Mouse (Mus musculus): ENCODE data around the gene Bag2.
"Not testable (repeated sequence)": the region's sequence is repeated elsewhere in the genome, so short reads cannot be mapped to it uniquely, and the experiment has no call there.

The Bag2 gene

DNA sequence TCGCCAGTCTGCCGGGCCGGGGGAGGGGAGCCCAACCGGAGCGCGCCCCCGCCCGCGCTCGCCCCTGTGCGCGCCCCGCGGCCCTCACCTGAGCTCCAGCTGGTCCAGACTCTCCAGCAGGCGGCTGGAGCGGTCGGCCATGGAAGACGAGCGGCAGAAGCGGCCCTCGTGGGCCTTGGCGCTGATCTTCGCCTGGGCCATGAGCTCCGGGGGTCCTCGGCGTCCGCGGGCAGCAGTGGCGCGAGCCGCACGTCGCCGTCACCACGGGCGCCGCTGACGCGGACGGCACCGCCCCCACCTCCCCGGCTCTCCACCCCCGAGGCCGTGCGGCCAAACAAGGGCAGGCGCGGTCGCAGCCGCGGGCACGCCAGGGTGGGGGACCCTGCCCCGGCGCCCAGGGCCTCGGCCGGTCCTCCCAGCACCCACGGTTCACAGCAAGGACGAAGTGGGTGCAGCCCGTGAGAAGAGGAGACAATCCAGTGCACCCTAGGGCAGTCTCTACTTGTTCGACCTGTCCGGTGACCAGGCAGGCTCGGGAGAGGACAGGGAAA lies at the start of gene Bag2:
TSS of gene Bag2 (minus strand) at position 305 of the 551 bp plus-strand sequence.
- DNase-seq, result peak; percentile 65

DNA sequence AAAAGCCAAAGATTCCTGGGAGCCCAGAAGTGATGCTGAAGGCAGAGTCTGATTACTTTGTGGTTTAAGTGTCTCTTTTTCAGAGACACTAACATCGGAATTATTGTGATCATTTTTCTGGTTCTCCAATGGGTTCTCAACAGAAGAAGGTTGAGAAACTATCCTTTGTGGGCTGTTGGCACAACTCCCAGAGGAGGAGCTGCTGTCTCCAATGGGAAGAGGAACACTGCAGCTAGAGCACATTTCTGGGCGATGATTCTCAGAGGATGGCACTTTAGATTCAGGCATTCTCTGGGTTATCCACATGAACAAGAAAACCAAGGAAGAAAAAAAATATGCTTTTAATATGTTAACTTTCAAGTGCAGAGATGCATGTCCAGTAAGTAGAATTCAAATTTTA lies 45.7 kb upstream of the Bag2 start:
- peak; percentile 48 for DNase-seq

DNA sequence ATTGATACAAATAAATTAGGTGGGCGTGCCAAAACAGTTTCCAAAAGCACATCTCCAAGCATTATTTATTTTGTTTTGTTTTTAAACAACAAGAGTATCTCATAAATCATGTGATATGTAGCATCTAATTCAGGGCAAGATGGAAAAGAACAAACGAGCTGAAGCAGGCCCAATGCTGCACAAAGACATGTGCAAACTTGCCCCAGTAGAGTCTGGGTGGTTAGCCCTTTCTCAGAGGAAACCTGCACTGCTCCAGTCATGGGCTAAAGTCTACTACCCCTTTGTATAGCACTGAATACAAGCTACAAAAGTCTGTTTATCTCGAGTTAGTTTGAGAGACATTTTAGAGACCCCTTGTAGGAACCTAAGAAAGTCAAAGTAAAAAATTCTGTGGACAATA lies 42.0 kb upstream of the Bag2 start:
- no peak for DNase-seq

DNA sequence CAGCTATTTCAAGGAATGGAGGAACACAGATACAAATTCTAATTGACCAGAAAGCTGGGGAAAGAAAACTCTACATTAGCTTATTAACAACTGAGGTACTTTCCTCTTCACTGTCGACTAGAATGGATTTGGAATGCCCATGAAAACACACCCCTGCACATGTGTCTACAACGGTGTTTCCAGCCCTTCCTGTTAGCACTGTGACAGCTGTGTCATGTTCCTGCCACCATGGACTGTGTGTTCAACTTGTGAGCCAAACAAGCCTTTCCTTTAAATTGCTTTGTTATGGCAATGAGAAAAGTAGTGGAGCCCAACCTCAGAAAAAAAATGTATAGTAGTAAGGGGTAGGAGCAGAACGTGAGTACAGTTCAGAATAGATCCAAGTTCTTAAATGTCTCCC lies 30.9 kb upstream of the Bag2 start:
- DNase-seq, result no peak

DNA sequence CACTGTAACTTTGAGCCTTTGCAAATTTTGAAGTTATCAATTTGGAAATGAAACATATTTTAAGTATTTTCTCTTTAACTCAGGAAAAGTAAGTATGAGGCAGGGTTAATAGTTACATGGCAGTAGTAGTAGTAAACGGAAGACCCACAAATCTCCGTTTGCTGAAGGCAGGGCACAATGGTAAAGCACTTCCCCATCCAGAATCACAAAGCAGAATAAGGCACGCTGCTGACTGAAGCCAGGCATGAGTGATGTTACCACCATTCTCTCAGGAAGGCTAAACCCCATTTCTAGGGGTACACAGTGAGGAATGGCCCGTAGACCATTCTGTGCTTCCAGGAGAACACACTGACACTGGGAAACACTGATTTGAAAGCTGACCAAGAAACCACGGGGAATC lies 30.5 kb upstream of the Bag2 start:
- DNase-seq, result no peak

DNA sequence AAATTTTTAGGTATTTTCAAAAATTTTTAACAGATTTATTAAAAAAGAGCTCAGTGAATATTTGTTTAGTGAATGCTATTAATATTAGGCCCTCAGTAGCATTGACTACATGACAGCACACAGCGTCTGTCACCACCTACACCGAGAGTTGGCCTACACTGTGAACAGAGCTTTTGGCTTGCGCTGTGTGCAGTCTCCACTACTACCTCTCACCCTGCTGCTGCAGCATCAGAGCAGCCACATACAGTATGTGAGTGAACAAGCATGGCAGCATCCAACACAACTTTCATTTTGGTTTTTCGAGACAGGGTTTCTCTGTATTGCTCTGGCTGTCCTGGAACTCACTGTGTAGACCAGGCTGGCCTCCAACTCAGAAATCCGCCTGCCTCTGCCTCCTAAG lies 27.0 kb upstream of the Bag2 start:
- DNase-seq, result no peak

DNA sequence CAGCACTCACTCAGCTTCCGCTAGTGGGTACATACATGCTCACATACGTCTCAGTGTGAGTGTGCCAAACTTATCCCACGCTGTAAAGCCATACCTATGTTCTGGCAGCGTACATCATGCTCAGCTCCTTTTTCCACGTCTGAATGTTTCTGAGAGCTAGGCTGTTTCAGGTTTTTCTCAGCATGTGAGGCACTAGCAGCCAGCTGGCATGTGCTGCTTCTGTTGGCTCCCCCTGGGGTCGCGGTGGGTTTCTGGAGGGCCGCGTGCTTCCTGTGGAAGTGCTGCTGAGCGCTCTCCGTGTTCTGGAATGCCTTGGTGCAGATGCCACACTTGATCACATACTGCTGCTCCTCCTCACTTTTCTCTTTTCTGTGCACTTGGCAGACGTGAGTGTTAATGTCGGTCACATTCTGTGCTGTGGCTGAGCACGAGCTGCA lies 18.6 kb upstream of the Bag2 start:
- peak; percentile 55 for DNase-seq

DNA sequence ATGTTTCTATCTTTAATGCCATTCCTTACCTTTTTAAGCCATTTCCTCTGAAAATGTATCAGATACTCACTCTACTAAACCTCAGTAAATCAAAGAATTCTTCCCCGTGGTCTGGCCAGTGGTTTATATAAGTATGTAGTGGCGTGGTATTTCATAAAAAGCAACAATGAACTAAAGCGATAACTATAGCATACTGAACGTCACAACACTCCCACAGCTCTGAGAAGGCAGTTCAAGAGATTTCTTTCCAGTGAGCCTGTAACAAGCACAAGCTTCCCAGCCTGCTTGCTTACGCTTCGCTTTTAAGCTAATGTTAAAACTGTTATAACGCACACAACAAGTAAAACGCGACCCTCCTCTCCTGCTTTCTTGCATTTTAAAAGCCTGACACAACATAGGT lies 14.5 kb upstream of the Bag2 start:
- no peak for DNase-seq

DNA sequence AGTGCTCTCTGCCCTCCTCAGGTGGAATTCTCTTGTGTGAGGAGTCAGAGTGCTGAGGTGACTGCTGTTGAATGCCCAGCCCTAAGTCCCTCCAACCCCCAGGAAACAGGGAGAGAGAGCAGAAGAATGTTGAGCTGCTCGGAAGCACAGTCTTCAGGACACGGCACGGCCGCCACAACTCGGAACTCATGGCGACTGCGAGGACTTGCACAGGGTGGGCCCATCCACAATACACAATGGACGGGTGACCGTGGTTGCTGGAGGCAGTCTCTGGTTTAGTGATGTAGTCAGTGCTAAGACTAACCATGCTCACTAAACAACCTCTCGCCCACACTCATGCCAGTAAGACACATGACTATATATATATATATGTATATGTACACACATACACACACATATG lies 14.0 kb upstream of the Bag2 start:
- no peak for DNase-seq

DNA sequence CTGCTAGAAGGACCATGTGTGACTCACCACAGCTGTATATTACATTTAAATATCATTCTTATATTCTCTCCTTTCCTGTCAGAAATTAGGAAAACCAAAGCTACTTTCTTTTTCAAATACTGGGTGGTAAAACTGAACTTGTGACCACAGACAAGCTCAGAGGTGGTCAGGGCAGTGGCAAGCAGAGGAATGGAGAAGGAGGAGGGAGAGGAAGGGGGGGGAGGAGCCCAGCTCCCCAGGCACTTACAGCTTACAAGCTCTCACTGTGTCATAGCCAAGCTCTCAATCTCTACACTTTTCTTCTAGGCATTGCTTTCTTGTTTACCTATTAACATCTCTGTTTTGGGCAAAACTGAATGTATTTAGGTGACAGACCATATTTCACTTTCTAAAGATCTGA lies 11.2 kb upstream of the Bag2 start:
- no peak for DNase-seq

DNA sequence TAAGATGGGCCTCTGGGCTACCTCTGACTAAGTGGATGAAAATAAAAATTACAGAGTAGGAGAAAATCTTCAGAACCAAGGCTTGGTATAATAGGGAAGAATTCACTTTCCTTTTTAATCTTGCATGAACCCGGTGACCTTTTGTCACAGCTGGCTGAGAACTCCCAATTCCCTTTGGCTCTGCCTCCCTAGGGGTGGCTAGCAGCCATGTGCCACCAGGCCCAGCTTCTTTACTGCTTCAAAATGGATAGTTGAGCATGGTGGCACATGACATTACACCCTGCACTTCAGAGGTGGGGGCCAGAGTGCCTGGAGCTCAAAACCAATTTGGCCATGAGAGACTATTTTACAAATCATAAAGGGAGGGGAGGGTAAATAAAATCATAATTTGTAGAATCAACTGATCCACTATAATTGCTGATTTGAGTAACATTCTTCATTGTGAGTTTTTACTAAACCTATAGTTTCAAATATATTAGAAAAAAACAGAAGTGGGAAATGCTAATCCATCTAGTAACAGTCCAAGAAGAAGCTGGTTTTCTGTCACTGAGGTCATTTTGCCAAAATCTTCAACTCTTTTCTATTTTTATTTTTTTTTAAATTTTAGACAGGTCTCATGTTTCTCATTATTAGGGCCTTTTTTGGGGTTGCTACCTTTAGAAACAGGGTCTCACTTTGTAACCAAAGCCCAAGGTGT lies 10.6 kb upstream of the Bag2 start:
- DNase-seq, result no peak

DNA sequence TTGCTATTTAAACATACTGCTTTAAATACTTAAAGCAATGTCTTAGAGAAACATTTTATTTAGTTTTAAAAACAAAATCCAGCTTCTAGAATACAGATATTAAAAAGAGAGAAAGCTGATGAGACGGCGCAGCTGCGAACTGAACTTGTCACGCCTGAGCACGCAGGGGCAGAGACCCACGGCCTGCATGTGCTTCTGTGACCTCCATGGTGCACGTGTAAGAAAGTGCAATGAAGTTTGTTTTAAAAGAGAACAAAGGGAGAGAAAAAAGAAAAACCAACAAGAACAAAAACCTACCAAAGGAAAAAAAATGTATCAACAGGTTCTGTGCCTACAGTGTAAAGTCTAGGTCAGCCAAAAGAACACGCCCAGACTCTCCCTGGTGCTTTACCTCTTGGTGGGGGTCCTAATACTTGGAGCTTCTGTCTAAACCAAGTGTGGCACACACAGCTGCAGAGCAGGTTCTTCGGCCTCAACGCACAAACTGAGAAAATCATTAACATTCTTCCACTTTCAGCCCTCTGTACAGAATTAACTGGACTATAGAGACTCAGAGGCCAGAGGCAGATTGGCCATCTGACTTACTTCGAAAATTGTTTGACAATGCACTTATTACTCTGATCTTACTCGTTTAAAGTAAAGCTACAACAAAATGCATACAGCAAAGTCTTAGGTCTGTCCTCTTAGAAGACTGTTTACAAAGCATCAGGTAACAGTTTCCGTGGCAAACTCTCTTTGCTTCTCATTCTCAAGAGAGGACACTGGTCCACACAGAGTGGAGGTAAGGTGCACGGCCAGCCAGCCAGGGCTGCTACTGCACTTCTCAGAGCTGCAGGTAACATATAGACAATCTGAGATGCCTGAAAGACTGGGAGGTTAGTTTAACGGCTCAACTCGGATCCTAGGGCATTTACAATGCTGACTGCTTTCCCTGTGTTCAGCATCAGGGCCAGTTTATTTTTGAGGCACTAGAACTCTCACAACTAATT lies 9.2 kb upstream of the Bag2 start:
- DNase-seq, result no peak

DNA sequence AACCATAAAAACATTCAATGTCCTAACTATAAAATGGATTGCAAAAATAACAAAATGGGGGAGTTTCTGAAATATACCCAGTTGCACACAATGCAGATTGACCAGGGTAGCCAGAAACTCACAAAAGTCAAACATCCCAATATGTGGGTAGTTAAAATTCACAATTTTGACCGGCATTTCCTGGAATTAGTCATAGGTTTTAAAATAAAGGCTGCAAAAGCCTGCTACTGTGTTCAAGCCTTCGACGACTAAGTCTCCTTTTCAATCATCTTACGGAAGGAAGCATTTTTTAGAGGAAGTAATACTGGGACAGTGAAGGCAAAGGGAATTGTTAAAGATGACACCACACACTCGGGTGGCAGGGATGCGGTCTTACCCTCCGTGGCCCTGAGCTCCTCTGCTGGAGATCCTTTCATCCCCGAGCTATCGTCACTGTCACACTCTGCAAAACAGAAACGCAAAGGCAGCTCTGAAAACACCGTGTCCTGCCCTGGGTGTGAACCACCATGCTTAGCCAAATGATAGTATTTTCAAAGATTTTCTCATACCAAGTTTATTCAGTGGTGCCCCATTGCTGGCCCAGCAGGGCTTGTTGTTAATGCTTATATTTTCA lies 8.0 kb upstream of the Bag2 start:
- DNase-seq, result no peak

DNA sequence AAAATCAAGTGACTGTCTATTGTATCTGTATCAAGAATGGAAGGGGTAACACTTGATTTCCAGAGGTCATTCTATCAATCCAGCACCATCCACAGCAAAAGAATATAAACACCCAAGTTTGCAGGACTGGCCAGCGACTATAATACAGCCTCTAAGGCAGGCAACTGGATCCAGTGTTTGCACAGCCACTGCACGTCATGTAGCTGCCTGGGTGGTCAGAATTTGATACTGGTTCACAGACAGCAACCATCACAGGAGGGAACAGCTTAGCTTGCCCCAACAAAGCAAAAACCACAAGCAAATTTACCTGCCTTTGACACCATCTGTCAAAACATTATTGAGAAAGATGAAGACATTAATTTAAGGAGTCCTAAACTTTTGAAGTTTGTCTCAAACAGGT lies 6.2 kb upstream of the Bag2 start:
- DNase-seq, result no peak

DNA sequence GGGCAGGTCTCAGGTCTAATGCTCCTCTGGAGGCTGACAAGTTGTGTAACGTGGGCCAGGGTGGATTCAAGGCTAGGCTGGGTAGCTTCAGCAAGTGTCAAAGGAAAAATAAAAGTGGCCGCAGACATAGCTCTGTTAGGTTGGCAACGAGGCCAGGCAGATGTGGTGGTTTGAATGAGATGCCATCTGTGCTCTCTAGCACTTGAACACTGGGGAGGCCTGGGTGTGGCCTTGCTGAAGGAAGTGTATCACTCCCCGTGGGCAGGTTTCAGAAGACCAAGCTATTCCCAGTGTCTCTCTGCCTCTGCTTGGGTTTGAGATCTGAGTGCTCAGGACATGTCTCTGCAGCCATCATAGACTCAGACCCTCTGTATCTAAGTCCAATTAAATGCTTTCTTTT lies 893 bp upstream of the Bag2 start:
- no peak for DNase-seq

DNA sequence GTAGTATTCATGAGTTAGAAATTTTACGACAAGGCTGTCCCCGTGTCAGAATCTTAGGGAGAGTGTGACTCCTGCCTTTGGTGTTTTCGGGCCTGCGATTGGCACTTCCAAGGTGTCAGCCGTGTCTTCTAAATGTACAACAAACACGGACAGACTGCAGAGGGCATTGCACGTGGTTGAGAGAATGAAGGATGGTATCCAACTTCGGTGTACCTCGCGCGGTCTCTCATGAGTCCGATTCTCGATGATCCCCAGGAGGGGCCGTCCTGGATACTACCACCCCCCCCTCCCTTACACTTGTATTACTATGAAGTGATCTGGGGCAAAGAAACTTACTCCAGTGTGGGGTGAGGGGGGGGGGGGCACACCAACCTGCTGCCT lies 572 bp downstream of the Bag2 start:
- DNase-seq, result no peak

DNA sequence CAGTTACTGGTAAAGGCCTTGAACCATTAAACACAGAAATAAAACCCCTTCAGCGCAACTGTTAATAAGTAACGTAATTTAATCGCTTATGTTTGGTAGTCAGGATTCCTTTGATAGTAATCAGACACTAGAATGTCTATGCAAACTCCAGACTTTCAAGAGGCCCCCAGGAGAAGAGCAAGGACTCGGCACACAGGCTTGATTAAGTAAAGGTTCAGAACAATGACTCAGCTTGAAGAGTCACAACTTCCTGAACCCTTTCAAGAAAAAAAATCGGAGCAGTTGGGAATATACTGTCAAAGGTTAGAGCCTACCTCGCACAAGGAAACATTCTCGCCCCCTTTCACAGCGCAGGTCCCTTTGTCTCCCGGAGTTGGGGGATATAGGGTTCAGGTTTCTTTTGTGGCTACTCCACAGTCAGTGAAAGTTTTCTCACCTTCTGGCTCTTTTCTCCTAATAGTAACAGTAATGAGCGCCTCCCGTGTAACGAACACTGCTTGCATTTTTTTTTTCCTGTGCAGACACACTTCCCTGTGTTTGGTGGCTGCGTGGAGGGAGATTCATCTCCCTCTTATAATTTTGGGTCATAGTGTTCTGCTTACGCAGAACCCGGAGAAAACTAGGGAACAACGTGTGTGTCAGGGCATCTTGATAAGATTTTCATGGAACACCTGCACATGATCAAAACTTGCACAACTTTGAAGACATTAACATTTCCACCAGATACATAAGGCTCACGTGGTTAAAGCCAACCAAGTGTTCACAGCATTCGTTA lies 1.1 kb downstream of the Bag2 start:
- no peak for DNase-seq

DNA sequence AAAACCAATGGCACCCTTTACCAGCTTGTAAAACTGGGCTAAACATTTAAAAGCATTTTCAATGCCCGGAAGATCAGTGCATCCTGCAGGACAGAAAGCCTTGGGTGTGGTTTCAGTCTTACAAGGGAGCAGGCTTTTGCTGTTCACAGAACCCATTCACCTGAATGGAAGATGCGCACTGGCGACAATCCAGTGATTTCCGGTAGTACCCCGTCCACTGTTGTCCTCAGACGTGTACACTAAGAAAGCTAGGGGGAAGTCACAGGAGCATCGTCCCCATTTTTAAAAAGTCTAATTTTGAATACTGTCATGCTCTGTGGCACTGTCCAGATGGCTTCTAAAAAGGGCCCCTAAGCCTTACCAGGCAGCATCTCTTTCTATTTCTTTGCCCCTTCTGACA lies 1.8 kb downstream of the Bag2 start:
- DNase-seq, result no peak

DNA sequence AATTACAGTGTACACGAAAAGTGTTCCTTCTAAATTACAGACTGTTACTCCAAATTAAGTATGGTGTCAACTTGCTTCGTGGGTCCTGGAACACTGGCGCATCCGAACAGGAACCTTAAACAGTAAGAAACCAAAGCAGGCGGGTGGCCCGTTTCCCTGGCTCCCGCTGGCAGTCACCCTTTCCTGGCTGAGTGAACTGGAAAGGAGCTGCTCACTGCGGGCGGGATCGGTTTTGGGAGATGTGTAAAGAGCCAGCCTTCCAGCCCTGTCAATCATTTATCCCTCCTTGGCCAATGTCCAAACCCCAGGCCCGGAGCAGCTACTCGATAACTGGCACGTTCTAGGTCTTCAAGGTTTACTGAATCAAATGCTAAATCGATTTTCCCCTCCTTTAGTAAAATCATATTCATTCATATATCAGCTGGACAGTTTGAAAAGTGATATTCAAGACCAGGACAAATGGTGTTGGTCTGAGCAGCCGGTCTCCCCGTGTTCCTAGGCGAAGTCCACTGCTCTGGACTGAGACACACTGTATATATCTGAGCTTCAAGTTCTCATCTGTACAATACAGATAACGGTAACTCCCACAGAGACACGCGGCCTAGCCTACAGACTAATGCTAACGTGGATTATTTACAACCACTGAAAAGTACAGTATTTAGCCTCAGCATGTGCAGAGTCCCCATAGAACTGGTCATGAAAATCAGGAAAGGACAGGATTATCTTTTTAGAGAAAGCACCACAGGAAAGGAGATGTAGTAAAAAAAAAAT lies 2.4 kb downstream of the Bag2 start:
- no peak for DNase-seq

DNA sequence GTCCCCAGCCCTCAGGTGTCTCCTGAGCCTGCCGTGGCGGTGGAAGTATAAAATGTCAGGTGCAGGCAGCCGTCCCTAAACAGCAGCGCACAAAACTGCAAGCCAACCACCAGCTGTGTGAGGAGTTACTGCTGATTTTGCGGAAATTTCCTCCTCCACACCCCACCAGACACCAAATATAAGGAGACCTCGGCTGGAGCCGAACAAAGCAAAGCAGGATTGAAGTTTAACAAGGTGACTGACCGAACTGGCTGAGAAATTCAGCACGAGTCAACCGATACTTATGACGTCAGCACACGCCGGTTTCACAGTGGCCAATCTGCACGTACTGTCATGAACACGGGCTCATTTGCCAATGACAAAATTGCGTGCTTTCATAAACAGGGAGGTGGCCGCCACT lies 3.5 kb downstream of the Bag2 start:
- DNase-seq, result no peak

DNA sequence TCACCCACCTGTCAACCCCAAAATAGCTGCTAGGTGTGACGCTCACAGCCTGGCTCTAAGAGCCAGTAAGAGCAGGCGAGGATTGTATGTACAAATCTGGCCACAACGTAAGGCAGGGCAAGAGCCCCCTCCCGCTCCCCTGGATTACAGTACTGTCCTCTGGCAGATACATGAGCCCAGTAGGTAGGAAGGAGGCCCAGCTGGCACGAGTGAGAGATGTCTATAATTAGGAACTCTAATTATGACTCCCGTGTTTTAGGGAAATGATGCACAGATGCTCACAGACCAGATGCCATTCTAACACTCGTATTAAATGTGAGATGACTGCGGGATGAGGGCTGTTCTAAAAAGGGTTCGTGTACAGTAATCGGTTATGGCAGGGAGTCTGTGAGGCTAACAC lies 6.3 kb downstream of the Bag2 start:
- peak; percentile 53 for DNase-seq

DNA sequence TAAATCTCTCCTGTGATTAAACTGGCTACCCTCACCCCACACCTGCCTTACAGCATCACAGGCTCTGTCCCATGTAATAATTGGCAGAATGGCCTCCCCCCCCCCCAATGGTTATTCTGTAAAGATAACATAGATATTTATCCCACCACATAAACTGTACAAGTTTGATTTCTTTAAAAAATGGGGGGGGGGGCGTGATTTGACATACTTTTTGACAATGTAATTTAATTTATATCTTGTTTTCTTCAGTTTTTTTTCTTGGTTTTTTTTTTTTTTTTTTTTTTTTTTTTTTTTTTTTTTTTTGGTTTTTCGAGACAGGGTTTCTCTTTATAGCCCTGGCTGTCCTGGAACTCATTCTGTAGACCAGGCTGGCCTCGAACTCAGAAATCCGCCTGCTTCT lies 7.9 kb downstream of the Bag2 start:
- DNase-seq, result not testable (repeated sequence)
